Mouse (Mus musculus) intestine, embryonic 14.5 days (tissue): ENCODE results near the gene Fam189b. TPM values are rescaled to one million over a fixed set of nuclear protein-coding genes. Genes with fewer than 3 reads are reported as not detected.
A peak's percentile ranks its signal among the peaks of the same experiment; 100 is the strongest.

Experiments used
- microRNA counts: library from miRNA; unstranded; fragments of <30 nt; microRNA quantifications from one replicate; lab custom pipeline; 2016
- microRNA-seq: library from miRNA; unstranded; fragments of <30 nt; microRNA quantifications from one replicate; pipeline ENCODE4, GENCODE M21; 2016
- polyA plus RNA-seq: library from polyadenylated mRNA; unstranded; fragments of >200 nt; fragmentation: Nextera tagmentation; extraction: Ambion mirVana; gene quantifications from 2 replicates; pipeline ENCODE4 v1.2.1, GENCODE M21; 2014

Fam189b gene
- polyA plus RNA-seq, 1 experiment from 2014 or later: 29.3 TPM

MicroRNAs within 50 kb of the gene (microRNA counts, 519-probe panel; counts per million panel counts)
- microRNA mmu-miR-92b (lab: Ali Mortazavi, UCI): not detected

Small RNA genes lying within 50 kb of the gene (microRNA-seq; reads per million reads assigned to microRNA genes)
- gene Mir92b: 109 reads per million, percentile 59 among the genes with 10 or more reads in this experiment

Other genes with a start within 250 kb of the Fam189b start
- gene Ash1l, start 232.5 kb upstream of the Fam189b start, polyA plus RNA-seq: 21.5 and 23.1 TPM in 2 replicates
- gene Dap3, start 232.0 kb upstream of the Fam189b start, polyA plus RNA-seq: 150 and 155 TPM in 2 replicates
- 18.7 and 22.2 TPM in 2 replicates for gene Rusc1, start 89.8 kb upstream of the Fam189b start, polyA plus RNA-seq
- 0.20 TPM in 1 of 2 replicates, not detected in the other for gene Gm43738, start 82.0 kb upstream of the Fam189b start, polyA plus RNA-seq
- 352 and 412 TPM in 2 replicates for gene Fdps, start 81.2 kb upstream of the Fam189b start, polyA plus RNA-seq
- gene Pklr, start 47.0 kb upstream of the Fam189b start, polyA plus RNA-seq: 13.3 and 15.8 TPM in 2 replicates
- gene Hcn3, start 22.9 kb upstream of the Fam189b start, polyA plus RNA-seq: 1.8 and 2.5 TPM in 2 replicates
- gene Clk2, start 18.3 kb upstream of the Fam189b start, polyA plus RNA-seq: 24.9 and 25.3 TPM in 2 replicates
- 98.1 and 101 TPM in 2 replicates for gene Scamp3, start 5.7 kb upstream of the Fam189b start, polyA plus RNA-seq
- 39.2 and 41.0 TPM in 2 replicates for gene Gba, start 19.8 kb downstream of the Fam189b start, polyA plus RNA-seq
- 19.2 and 19.4 TPM in 2 replicates for gene Thbs3, start 32.0 kb downstream of the Fam189b start, polyA plus RNA-seq
- gene Mtx1, start 43.9 kb downstream of the Fam189b start, polyA plus RNA-seq: 214 and 216 TPM in 2 replicates
- 4.2 and 10.3 TPM in 2 replicates for gene Muc1, start 45.9 kb downstream of the Fam189b start, polyA plus RNA-seq
- 331 and 346 TPM in 2 replicates for gene Krtcap2, start 62.8 kb downstream of the Fam189b start, polyA plus RNA-seq
- 3.3 and 3.5 TPM in 2 replicates for gene Trim46, start 63.2 kb downstream of the Fam189b start, polyA plus RNA-seq
- gene Dpm3, start 76.2 kb downstream of the Fam189b start, polyA plus RNA-seq: 143 and 188 TPM in 2 replicates
- 64.7 and 66.5 TPM in 2 replicates for gene Slc50a1, start 87.4 kb downstream of the Fam189b start, polyA plus RNA-seq
- gene Efna1, start 98.0 kb downstream of the Fam189b start, polyA plus RNA-seq: 46.2 and 46.6 TPM in 2 replicates
- 13.2 and 15.3 TPM in 2 replicates for gene Efna3, start 139.8 kb downstream of the Fam189b start, polyA plus RNA-seq
- gene Efna4, start 154.9 kb downstream of the Fam189b start, polyA plus RNA-seq: 20.6 and 22.2 TPM in 2 replicates
- 30.4 and 31.0 TPM in 2 replicates for gene Adam15, start 166.9 kb downstream of the Fam189b start, polyA plus RNA-seq
- gene Dcst2, start 178.8 kb downstream of the Fam189b start, polyA plus RNA-seq: 0.35 and 0.40 TPM in 2 replicates
- gene Dcst1, start 182.1 kb downstream of the Fam189b start, polyA plus RNA-seq: 0.15 and 0.34 TPM in 2 replicates
- gene Zbtb7b, start 211.6 kb downstream of the Fam189b start, polyA plus RNA-seq: 4.7 and 5.3 TPM in 2 replicates
- not detected in 2 replicates for gene Lenep, start 219.7 kb downstream of the Fam189b start, polyA plus RNA-seq
- 28.3 and 28.7 TPM in 2 replicates for gene Flad1, start 228.7 kb downstream of the Fam189b start, polyA plus RNA-seq
- 510 and 525 TPM in 2 replicates for gene Cks1b, start 235.2 kb downstream of the Fam189b start, polyA plus RNA-seq
- gene Shc1, start 235.3 kb downstream of the Fam189b start, polyA plus RNA-seq: 65.1 and 71.4 TPM in 2 replicates
- 40.8 and 45.5 TPM in 2 replicates for gene Pygo2, start 247.1 kb downstream of the Fam189b start, polyA plus RNA-seq